Mouse (Mus musculus): ENCODE results near the gene Kiz. TPM values are rescaled to one million over a fixed set of nuclear protein-coding genes. Genes with fewer than 3 reads are reported as not detected.

Kiz gene
- total RNA-seq (2021), result 10 to 100 TPM; 38.5 to 39.0 TPM
- long read RNA-seq, experiment 1, transcript Kiz-201 (14 exons, 2,183 nt), result major isoform, 33 of 48 reads
- long read RNA-seq, experiment 1, partial matches to known transcripts, result 3 of 48 reads
- long read RNA-seq, experiment 1, other reads (novel, unspliced or antisense), result 12 of 48 reads
- long read RNA-seq, experiment 2, transcript Kiz-201 (14 exons, 2,183 nt), result major isoform, 110 of 134 reads
- long read RNA-seq, experiment 2, partial matches to known transcripts, result 1 of 134 reads
- long read RNA-seq, experiment 2, other reads (novel, unspliced or antisense), result 23 of 134 reads

DNA sequence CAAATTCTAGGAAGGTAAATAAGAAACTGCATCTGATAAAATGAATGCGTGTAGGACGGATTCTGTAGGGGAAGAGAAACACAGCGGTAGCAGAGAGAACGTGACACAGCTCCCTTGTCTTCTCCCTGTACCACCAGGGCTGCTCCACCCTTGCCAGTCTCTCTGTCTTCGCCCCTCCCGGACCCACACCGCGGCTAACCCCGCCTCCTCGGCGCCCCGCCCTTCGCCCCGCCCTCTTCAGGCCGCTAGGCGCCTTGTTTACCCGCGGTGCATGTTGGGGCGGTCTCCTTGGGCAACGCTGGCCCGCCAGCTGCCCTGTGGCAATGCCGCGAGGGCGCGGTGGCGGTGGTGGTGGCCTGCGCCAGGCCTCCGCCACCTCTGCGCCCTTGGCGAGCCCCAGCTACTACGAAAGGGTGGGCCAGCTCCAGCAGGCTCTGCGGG, at the start of gene Kiz:
Gene Kiz, plus strand, starts transcription at position 266 of the 441 bp plus-strand sequence.
- DNase-seq (ENCODE audit: low spot score in 2 of 2), result peak; percentile 95

DNA sequence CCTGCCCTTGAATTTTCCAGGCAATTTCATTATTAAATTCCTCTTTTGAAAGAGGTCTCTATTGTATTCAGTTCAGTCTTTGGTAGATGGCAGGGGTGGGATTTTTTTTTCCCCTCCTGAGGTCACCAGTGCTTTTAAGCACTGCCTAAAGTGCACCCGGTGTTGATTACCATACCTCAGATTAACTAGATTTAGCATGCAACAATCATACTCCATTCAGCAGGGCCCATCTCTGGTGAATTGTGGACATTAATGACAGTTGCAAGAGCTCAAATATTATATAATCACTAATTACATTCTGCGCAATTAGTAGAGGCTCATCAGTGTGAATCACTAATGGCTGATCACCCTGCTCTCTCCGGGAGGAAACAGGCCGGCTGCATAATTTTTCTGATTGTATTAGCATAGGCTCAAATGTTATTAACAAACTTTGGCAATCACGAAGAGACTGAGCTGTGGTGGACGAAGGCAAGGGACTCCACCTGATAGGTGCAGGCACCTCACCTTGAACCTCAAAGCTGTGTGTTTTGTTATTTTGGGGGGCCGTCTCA, 45.9 kb upstream of the Kiz start:
- DNase-seq (ENCODE audit: low spot score in 2 of 2), result no peak

DNA sequence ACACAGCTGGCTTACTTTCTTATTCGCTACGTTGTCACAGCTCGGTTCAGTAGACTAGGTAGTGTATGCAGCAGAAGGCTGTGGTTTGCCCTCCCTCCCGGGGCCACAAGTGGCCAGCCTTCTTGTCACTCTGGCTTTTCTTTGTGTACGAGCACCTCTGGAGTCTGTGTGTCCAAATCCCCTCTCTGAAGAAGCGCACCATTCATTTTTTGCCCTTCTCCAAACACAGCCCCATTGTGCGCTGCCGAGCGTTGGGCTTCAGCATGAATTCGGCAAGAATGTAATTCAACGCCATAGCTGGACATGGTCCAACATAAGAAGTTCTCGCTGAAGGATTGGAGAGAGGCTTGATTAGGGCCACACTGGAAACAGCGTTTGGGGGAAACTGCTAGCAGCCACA, 45.0 kb upstream of the Kiz start:
- no peak for DNase-seq (ENCODE audit: low spot score in 2 of 2)

DNA sequence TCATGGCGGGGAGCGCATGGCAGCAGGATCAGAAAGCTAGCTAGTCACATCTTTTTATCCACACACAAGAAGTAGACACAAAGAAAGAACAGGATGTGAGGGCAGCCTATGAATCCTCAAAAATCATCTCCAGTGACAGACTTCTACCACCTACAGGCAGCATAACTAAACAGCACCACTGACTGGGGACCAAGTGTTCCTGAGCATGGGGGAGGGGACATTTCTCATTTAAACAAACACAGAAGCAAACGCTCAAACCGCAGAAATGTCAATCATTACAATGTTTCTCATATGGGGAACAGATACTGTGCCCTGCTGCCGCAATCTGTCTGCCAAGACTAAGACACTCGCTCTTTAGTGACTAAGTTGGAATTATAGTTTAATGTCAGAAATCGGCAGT, 40.7 kb upstream of the Kiz start:
- DNase-seq (ENCODE audit: low spot score in 2 of 2), result no peak

DNA sequence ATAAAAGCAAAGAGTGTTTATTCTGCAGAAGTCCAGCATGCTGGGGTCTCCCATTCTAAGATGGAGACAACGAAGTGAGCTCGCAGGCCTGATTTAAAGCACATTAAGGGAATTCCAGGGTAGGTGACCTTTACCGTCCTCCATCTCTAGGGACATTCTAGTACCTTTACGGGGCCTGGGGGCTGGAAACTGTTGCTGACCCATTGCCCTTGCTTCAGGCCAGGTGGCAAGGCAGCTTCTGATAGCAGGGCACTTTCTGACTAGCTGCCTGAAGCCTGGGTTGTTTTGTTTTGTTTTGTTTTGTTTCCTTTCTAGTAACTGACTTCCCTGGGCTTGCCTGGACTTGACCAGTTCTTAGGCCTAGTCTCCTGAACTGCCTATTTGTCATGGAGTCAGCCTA, 36.6 kb upstream of the Kiz start:
- DNase-seq (ENCODE audit: low spot score in 2 of 2), result no peak

DNA sequence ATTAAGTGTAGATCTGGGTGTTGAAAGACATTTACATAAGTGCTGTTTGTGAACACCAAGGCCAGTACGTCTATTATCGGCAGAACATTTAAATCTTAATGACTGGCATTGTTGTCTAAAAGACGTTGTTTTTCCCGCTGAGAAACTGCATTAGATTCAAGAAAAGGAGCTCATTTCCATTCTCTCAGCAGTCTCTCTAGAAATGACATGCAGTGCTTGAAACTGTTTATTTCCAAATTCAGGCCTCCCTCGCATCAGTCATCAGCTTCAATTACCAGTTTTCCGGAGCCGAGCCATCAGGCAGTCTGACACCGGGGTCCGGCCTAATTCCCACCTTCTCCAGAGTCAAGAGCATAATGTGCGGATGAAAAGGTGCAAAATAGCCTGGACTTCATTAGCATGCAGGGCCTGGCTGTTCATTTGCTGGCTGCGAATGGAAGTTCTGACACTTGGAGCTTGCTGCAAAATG, 32.1 kb upstream of the Kiz start:
- no peak for DNase-seq (ENCODE audit: low spot score in 2 of 2)

DNA sequence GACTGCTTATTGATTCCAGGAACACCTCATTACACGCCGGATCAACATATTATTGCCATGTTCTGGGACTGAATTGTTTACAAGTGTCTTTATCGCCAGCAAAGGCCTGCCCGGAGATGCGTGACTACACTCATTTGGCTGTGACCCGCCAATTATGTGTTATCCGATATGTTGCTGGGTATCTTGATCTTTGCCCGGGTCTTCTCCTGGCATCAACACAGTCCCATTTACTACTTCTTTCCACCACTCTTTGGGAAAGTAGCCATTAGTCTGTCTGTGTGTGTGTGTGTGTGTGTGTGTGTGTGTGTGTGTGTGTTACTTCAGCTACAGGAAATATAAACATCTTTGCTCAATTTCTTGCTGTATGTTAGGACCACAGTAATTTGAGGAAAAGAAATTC, 31.6 kb upstream of the Kiz start:
- no peak for DNase-seq (ENCODE audit: low spot score in 2 of 2)

DNA sequence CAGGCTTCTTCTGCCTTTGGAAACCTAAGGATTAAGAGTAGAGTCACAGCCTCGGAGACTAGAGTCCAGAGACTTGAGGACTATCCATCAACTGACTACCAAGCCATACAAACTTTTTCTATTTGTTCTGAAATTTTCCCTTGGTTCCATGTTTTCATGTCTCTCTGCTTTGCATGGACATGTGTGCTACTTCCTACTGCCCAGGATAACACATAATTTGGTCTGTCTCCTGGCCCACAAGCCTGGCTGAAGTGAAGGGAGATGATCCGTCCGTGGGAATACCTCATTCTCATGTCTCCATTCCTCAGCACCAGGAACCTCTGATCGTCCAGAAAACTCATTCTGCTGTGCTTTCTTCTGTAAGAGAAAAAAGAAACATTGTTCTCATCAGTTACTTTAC, 27.7 kb upstream of the Kiz start:
- no peak for DNase-seq (ENCODE audit: low spot score in 2 of 2)

DNA sequence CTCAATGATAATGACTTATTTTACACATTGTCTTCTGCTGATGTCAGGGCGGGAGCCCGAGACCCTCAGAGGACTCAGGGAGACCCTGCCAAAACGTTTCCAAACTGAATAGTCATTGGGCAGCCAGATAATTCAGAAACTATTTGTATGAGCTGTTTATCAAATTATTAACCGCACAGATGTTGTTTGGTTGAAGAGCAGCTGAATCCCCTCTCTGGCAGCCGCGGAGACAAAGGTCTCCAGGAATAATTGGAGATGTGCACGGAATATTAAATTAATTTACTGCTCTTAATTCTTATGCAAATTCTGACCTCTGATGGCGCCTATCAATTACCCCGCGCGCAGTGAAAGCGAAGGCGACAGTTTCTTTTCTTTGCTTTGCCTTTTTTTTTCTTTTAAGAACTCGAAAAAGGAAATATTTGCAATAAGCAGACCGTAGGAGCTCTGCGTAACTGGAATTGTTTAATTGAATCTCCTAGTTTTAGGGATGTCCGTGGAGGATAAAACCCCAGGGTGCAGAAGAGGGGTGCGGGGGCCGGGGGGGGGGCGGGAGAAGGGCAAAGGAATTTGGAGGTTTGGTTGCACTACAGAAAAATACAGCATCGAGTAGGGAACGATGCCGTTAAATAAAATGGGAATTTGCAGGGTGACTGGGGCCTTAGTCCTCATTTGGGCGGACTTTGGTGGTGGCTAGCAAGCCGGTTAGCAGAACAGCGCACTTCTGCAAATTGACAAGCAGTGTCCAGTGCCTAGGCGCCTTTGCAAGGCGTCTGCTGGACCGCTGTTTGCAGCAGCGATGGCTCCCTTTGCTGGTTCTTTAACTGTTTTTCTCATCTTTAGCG, 22.2 kb upstream of the Kiz start:
- no peak for DNase-seq (ENCODE audit: low spot score in 2 of 2)

DNA sequence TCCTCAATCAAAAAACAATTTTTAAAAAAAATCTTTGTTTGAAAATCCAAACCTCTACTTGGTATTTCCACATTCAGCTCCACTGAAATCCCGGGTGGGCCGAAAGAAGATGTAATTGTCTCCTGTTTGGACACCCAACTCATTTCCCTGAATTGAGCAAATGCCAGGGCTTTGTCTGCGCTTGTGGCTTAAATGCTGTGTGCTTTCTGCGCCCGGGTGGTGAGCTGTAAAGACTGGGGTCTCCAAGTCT, 21.7 kb upstream of the Kiz start:
- no peak for DNase-seq (ENCODE audit: low spot score in 2 of 2)

DNA sequence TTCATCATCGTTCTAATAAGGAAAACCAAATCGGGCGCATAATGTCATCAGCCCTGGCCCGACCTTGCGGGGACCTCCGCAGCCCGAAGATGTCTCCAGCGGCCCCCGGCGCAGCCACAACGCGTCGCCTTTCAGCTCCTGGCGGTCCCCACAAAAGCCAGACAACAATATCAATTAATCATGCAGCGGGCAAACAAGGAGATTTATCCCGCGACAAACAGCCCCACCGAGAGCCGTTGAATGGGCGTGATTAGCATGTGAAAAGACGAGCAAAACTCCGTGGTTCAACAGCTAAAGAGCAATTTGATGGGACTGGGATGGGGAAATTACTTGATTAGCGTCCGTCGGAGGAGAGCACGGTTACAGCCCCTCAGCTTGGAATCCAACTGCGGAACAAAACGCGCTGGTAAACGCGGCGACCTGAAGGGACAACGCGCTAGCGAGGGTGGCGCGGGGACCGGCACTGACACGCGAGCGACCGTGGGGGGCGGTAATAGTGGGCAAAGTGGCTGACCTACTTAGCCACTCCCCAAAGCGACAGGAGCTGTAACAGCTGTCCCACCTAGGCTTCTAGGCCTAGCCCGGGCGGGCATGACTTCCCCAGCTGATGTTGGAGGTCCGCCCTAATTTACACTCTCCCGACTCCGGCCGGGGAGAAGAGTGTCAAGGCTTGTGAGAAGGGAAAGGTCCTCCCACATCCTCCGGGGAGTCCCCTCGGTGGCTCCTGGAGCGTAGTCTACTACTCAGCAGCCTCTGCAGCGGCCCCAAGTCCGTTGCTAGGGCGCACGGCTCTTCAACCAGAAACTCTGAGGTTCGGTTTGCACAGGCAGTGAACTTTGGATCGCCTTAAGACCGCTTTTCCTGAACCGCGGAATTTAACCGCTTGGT, 21.1 kb upstream of the Kiz start:
- DNase-seq (ENCODE audit: low spot score in 2 of 2), result no peak

DNA sequence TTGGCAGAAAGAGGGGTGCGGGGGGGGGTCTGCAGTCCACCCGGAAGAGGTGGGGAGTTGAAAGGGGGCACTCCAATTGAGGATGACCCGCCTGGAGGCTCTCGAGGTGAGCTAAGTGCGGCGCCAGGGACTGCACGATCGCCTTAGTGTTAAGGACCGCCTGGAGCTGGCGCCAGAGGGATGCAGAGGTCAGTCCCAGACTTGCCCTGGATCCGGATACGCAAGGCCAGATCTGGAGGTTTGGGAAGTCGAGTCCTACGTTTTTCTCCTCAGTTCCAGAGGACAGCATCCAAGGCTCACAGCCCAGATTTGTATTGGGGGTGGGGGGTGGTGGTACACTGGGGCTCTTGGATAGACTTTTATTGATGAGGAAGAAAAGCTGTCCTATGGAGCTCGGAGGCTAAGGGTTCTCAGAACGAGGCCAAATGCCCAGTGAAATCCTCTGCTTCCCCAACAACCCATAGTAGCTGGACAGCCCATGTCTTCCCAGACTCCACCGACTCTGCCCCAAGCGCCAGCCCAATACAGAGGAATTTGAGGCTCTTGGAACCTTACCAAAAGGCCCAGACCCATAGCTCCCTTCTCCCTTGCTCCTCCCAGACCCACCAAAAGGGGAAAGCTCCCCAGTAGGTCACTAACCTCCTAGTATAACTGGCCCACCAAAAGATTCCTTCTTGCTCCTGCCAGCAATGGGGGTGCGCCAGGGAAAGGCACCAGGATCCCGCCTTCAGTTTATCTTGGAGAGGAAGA, 20.2 kb upstream of the Kiz start:
- no peak for DNase-seq (ENCODE audit: low spot score in 2 of 2)

DNA sequence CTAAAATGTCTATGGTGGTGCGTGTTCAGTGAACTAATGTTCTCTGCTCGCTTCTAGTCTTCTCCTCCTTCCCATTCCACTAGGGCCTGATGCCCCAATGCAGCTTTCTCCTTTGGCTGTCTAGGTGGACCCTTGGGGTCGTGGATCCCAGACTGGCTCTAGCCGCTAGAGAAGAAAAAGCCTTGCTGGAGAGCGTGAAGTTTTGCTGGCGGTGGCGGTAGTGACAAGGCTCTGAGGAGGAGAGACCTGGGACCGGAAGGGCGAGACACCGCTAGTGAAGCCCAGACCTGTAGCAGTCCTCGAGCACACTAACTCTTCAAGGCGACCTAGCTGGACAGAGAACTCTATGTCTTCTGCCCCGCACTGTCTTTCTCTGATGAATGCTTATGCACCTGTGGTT, 19.4 kb upstream of the Kiz start:
- no peak for DNase-seq (ENCODE audit: low spot score in 2 of 2)

DNA sequence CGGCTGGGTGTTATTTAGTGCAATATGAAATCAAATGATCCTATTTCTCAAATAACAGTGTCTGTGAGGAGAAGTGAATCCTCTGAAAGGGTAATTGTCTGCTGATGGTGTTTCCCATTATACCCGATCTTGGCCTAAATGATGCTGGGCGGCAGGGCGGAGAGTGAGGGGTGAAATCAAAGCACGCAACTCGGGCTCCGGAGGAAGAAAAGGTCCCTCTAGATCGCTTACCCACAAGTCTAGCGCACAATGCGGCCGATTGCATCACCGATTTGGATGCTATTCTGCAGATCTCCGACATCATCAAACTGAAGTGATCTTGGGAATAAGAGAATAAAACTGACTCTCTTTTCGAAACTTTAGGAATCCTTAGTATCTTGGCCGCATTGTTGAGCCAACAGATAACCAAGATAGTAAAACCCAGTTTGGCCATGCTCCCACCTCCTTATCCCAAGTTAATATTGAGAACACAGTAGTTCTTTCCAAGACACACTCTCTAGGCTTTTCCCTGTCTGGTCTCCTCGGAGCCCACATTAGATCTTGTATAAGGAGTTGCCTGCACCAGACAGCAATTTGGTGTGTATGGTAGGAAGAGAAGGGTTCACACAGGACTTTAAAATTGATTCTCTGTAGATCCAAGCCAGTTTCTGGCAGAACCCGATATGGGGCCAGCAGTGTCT, 18.7 kb upstream of the Kiz start:
- no peak for DNase-seq (ENCODE audit: low spot score in 2 of 2)

DNA sequence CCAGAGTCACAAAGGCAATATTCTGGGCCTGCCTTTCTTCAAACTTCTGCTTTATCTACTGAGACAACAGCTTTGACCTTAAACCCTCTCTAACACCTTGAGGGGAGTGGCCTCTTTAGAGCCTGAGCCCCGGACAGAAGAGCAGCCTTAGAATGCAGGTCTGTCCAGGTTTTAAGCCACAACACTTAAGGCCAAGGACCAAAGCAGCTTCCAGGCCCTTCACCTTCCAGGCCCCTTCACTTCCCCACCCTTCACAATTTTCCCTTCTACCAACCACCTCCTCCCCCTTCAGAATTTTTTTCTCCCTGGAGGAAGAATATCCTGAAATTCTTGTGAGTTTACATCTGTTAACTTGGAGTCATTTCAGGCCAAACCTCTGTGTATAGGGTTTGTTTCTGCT, 18.0 kb upstream of the Kiz start:
- DNase-seq (ENCODE audit: low spot score in 2 of 2), result no peak

DNA sequence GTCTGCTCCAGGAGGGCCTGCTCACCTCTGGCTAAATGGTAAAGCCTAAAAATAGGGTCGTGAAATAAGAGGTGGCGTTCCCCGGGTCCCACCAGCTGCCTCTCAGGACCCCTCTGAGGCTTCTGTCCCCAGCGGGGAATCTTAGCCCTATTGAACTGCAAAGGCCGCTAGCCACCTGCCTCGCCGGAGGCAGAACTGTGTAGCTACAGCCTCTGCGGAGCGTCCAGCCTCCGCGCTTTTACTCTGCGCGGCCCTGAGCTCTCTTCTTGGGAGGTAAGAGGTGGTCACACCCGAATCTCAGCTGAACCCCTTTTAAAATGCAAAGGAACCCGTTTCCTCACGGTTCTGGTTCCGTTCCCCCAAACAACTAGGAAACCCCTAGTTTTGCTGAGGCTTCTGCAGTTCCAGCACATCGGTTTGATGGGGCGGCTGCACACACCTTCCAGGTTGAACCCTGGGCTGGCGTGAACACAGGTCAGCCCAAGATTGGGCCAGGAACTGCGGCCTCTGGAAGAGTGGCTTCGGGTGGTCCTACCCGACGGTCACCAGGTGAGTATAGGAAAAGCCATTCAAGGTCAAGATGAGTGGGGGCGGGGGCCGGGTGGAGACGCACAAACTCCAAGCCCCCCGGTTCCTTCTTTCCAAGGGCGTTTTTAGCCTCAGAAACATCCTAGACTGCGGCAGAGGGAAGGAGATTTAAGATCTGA, 16.9 kb upstream of the Kiz start:
- DNase-seq (ENCODE audit: low spot score in 2 of 2), result no peak

DNA sequence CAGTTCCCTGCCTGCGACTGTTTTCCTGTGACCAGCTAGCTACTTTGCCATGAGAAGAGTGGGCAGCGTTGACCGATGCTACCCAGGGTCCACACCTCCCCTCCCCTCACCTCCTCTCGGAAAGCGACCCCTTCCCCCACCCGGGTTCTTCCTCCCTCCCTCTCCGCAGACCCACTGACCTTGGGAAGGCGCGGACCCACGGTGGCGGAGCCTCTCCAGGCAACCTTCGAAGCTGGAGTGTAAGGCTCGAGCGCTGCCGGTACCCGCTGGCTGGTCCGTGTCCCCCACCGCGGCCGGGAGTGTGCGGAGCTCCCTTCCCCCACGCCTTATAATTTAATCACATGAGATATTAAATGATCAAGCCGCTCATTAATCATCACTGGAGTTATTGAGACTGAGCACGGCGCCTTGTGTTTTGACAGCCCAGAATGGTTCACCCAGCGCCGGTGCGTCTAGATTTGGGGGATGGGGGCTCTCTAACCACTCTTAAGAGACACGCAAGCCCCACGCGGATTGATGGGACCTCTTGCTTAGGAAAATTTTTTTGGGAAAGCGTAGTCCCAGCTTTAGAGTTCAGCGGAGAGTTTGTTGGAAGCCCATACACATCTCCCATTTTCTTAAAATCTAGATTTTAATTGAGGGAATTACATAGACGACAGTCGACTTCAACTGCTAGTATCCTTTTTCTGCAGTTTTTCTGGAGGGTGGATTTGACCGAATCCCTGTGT, 16.2 kb upstream of the Kiz start:
- no peak for DNase-seq (ENCODE audit: low spot score in 2 of 2)

DNA sequence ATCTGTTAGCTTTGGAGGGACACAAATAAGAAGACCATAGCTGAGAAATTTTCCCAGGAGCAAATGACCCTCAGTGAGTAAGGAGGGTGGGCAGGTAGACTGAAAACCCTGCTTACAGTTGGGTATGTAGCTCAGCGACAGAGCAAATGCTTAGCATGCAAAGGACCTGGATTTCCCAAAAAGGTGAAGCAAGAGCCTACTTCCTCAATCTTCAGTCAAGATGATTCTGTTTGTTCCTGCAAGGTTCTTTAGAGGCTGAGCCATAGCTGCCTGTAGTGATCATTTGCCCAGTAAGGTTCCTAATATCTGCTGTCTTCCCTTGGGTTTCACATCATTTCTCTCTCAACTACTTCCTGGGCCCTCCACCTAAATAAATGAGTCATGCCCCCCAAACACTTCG, 7.8 kb upstream of the Kiz start:
- DNase-seq (ENCODE audit: low spot score in 2 of 2), result no peak

DNA sequence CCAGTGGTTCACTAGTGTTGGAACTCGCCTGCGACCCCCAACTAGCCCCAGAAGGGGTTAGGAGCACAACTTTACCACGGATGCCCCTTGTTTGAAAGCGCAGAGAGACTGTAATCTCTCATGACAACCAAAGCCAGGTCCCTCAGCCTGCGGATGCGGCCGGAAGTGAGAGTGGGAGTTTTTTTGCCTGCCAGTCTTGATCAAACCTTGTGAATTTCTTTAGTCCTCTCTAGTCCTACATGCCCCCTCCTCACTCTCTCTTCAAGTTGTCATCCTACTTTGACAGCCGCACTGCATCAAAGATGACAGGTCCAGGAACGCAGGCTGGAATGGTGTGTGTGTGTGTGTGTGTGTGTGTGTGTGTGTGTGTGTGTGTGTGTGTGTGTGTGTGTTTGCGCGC, 456 bp downstream of the Kiz start:
- no peak for DNase-seq (ENCODE audit: low spot score in 2 of 2)
